Mouse (Mus musculus) midbrain, embryonic 12.5 days (tissue): ENCODE measurements around the gene Il6st. TPM values are rescaled to one million over a fixed set of nuclear protein-coding genes. Genes with fewer than 3 reads are reported as not detected.

ENCODE experiments used
- ATAC-seq: fragments of 200-750 bp; cut with Nextera tagmentation; 2 replicates; pipeline ENCODE4 v1.8.0; 2017; ENCODE audit warnings: low read depth, moderate TSS enrichment, moderate library complexity; ENCODE audit not compliant: low FRiP score
- H3K27ac ChIP-seq: fragments of 300-500 bp; sonication (generic); replicated peaks from 2 replicates; pipeline ENCODE4 v1.5.1; 2016; ENCODE audit warnings: mild to moderate bottlenecking
- H3K27me3 ChIP-seq: fragments of 300-500 bp; sonication (generic); 2 replicates; pipeline ENCODE4 v1.6.1; 2016; ENCODE audit warnings: mild to moderate bottlenecking
- H3K36me3 ChIP-seq: fragments of 300-500 bp; sonication (generic); 2 replicates; pipeline ENCODE4 v1.6.1; 2016
- H3K4me1 ChIP-seq: fragments of 300-500 bp; sonication (generic); 2 replicates; pipeline ENCODE4 v1.6.1; 2016
- H3K4me2 ChIP-seq: fragments of 300-500 bp; sonication (generic); replicated peaks from 2 replicates; pipeline ENCODE4 v1.6.1; 2016; ENCODE audit warnings: mild to moderate bottlenecking, moderate library complexity
- H3K4me3 ChIP-seq: fragments of 300-500 bp; sonication (generic); 2 replicates; pipeline ENCODE4 v1.5.1; 2016; ENCODE audit warnings: mild to moderate bottlenecking
- H3K9ac ChIP-seq: fragments of 300-500 bp; sonication (generic); replicated peaks from 2 replicates; pipeline ENCODE4 v1.6.1; 2016; ENCODE audit warnings: mild to moderate bottlenecking, moderate library complexity
- H3K9me3 ChIP-seq: fragments of 300-500 bp; sonication (generic); 2 replicates; pipeline ENCODE4 v1.6.1; 2016; ENCODE audit warnings: mild to moderate bottlenecking
- WGBS: fragments of 180-500 bp; shearing (Covaris S2); methylation state at CpG from one replicate; pipeline ENCODE4 v1.1.7; 2016; 5-methylcytosine and 5-hydroxymethylcytosine counted together
- polyA plus RNA-seq: library from polyadenylated mRNA; unstranded; fragments of >200 nt; fragmentation: Nextera tagmentation; extraction: Ambion mirVana; gene quantifications from 2 replicates; pipeline ENCODE4 v1.2.1, GENCODE M21; 2016

Il6st gene
- polyA plus RNA-seq, 1 experiment from 2014 or later = 39.5 TPM

- Histone ChIP-seq H3K9ac (no peak overlapping the region), H3K4me1 (no peaks in the 10 kb centered on the region), H3K4me2 (no peak overlapping the region), H3K27ac (no peak overlapping the region), H3K4me3 (no peak overlapping the region), H3K9me3 (no peaks in the 10 kb centered on the region), H3K36me3 (no peaks in the 10 kb centered on the region), H3K27me3 (no peaks in the 10 kb centered on the region)
- ATAC-seq = no peak
- 91% methylated on average over 15 of the region's 15 CpGs for WGBS
Measured at GRCm38 (mm10) chr13:112427521-112427920, 36.3 kb upstream of the Il6st start.

DNA sequence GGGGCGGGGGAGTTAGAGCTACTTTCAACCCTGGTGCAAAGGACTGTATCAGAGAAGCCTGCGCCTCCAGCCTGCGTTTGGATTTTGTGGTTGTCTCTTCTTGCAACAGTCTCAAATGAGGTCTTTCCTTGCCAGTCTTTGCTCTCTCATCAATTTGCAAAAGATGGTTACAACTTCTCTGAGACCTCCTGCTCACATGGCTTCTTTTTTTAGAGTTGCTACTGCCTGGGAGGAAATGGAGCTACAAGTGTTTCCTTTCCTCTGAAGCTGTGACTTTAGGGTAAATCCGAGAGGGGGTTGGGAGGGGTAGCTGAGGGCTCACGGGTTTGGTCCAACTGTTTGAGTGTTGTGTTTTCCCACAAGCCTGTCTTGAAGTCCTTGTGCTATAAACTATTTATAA lies 30.6 kb upstream of the Il6st start:
- H3K4me1 ChIP-seq = no peaks in the 10 kb centered on the region
- no peak overlapping the region for H3K4me2 ChIP-seq
- H3K36me3 ChIP-seq = no peaks in the 10 kb centered on the region
- H3K9ac ChIP-seq = no peak overlapping the region
- whole genome bisulfite sequencing = 75% methylated on average over 5 of the region's 5 CpGs
- H3K27me3 ChIP-seq = no peaks in the 10 kb centered on the region
- H3K9me3 ChIP-seq = no peaks in the 10 kb centered on the region
- H3K27ac ChIP-seq = no peak overlapping the region
- H3K4me3 ChIP-seq = no peak overlapping the region
- ATAC-seq = no peak

- WGBS = 76% methylated on average over 8 of the region's 8 CpGs
- H3K27me3 ChIP-seq = no peaks in the 10 kb centered on the region
- no peak overlapping the region for H3K4me3 ChIP-seq
- H3K9me3 ChIP-seq = no peaks in the 10 kb centered on the region
- no peak overlapping the region for H3K4me2 ChIP-seq
- no peak overlapping the region for H3K27ac ChIP-seq
- H3K9ac ChIP-seq = no peak overlapping the region
- H3K36me3 ChIP-seq = no peaks in the 10 kb centered on the region
- ATAC-seq = no peak
- peaks cover 4% of the 10 kb centered on the region; the same call in 1 of the 2 replicates for H3K4me1 ChIP-seq
Measured at GRCm38 (mm10) chr13:112435241-112436075, 28.4 kb upstream of the Il6st start.

- H3K4me3 ChIP-seq = no peak overlapping the region
- ATAC-seq = no peak
- no peaks in the 10 kb centered on the region for H3K27me3 ChIP-seq
- peaks cover 4% of the 10 kb centered on the region; the same call in 1 of the 2 replicates for H3K4me1 ChIP-seq
- H3K9ac ChIP-seq = no peak overlapping the region
- no peaks in the 10 kb centered on the region for H3K9me3 ChIP-seq
- H3K4me2 ChIP-seq = no peak overlapping the region
- no peak overlapping the region for H3K27ac ChIP-seq
- no peaks in the 10 kb centered on the region for H3K36me3 ChIP-seq
- 90% methylated on average over 7 of the region's 7 CpGs for WGBS
Measured at GRCm38 (mm10) chr13:112436288-112436687, 27.6 kb upstream of the Il6st start.

DNA sequence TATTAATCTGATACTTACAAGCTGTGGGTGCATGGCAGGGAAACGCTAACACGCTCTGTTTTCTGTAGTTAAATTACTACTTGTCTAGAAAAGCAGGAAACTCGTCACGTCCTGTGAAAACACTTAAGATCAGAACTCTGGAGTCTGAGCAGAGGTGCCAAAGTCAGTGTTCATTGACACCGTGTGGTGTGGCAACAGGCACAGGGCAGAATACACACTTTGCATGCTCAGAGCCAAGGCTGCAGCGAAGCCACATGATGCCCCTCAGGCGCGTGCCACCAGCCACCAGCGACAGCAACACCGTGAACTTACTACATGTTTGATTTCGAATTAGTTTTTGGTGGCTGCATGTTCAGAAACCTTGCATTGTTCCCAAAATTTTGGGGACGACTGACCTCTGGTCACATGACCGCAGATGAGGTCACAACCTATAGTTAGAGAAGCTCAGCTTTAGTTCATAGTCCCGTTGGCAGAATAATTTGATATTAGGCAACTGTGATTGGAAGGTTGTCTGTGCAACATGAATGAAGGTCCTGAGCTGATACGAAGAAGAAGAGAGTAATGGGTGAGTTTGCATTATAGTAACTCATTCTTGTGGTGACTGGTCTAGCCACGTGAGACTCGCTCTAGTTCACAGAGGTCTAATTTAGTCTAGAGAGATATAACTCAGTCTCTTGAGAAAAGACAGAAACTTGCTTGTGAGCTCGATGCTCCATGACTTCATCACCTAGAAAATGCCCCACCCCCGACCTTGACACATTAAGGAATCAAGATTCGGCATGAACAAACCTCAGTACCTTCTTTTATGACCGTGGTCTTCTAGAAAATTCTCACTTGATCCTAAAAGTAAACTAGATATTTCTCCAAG lies 25.6 kb upstream of the Il6st start:
- no peak for ATAC-seq
- Histone ChIP-seq H3K9me3 (no peaks in the 10 kb centered on the region), H3K27me3 (no peaks in the 10 kb centered on the region), H3K9ac (no peak overlapping the region), H3K4me1 (peaks cover 4% of the 10 kb centered on the region; the same call in 1 of the 2 replicates), H3K4me3 (no peak overlapping the region), H3K36me3 (no peaks in the 10 kb centered on the region), H3K27ac (no peak overlapping the region), H3K4me2 (no peak overlapping the region)
- WGBS = 93% methylated on average over 21 of the region's 21 CpGs

DNA sequence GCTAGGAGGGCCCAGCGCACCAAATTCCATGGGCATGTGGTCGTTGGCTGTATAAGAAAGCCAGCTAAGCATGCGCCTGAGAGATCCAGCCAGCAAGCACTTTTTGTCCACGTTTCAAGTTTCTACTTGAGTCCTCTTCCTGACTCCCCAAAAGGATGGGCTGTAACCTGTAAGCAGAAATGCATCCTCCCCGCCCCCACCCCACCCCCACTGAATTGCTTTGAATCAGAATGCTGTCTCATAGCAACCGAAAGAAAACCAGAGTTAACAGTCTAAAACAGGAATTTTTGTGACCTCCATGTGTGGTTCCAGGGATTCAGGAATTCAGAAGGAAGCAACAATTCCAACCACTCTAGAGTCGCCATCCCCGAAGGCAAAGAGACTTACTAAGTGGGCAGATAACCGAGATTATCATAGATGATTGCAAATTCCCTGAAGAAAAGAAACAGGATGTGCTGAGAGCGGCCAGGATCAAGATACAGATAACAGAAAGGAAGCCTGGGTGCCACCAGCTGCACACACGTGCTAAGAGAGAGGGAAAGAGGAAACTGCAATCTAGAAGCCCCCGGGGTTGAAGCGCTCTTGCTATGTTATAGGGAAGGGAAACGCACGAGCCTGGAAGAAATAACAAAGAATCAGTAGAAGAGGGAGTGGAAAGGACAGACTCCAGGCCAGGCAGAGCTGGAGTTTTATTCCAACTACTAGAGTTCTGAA lies 24.6 kb upstream of the Il6st start:
- H3K4me2 ChIP-seq = peak overlapping the region; percentile 40
- no peak overlapping the region for H3K9ac ChIP-seq
- no peak for ATAC-seq
- H3K27ac ChIP-seq = no peak overlapping the region
- H3K36me3 ChIP-seq = no peaks in the 10 kb centered on the region
- H3K27me3 ChIP-seq = no peaks in the 10 kb centered on the region
- peak overlapping the region; percentile 13; the same call in 1 of the 2 replicates for H3K4me3 ChIP-seq
- peaks cover 4% of the 10 kb centered on the region; the same call in 1 of the 2 replicates for H3K4me1 ChIP-seq
- no peaks in the 10 kb centered on the region for H3K9me3 ChIP-seq
- 44% methylated on average over 15 of the region's 15 CpGs for WGBS

GRCm38 (mm10) chr13:112439917-112440361 lies 23.9 kb upstream of the Il6st start:
- WGBS = 14% methylated on average over 9 of the region's 9 CpGs
- ATAC-seq = peak; percentile 65
- Histone ChIP-seq H3K4me3 (peak overlapping the region; percentile 13; the same call in 1 of the 2 replicates), H3K36me3 (no peaks in the 10 kb centered on the region), H3K9me3 (no peaks in the 10 kb centered on the region), H3K27ac (no peak overlapping the region), H3K27me3 (no peaks in the 10 kb centered on the region), H3K4me2 (peak overlapping the region; percentile 40), H3K4me1 (peaks cover 4% of the 10 kb centered on the region; the same call in 1 of the 2 replicates), H3K9ac (no peak overlapping the region)

DNA sequence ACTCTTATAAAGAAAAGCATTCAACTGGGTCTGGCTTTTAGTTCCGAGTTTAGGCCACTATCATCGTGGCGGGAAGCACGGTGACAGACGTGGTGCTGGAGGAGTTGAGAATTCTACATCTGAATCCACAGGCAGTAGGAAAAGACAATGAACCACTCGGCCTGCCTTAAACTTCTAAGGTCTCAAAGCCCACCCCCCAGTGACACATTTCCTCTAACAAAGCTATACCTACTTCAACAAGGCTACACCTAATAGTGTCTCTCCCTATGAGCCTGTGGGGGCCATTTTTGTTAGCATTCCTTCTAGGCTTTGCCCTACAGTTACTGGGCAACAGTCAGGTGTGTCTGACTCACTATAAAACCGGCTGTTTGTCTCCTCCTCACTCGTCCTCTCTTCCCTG lies 23.2 kb upstream of the Il6st start:
- H3K9ac ChIP-seq = no peak overlapping the region
- H3K36me3 ChIP-seq = no peaks in the 10 kb centered on the region
- H3K4me3 ChIP-seq = no peak overlapping the region
- H3K27me3 ChIP-seq = no peaks in the 10 kb centered on the region
- no peaks in the 10 kb centered on the region for H3K9me3 ChIP-seq
- peaks cover 4% of the 10 kb centered on the region; the same call in 1 of the 2 replicates for H3K4me1 ChIP-seq
- no peak overlapping the region for H3K4me2 ChIP-seq
- no peak overlapping the region for H3K27ac ChIP-seq
- ATAC-seq = no peak
- WGBS = 57% methylated on average over 8 of the region's 8 CpGs

DNA sequence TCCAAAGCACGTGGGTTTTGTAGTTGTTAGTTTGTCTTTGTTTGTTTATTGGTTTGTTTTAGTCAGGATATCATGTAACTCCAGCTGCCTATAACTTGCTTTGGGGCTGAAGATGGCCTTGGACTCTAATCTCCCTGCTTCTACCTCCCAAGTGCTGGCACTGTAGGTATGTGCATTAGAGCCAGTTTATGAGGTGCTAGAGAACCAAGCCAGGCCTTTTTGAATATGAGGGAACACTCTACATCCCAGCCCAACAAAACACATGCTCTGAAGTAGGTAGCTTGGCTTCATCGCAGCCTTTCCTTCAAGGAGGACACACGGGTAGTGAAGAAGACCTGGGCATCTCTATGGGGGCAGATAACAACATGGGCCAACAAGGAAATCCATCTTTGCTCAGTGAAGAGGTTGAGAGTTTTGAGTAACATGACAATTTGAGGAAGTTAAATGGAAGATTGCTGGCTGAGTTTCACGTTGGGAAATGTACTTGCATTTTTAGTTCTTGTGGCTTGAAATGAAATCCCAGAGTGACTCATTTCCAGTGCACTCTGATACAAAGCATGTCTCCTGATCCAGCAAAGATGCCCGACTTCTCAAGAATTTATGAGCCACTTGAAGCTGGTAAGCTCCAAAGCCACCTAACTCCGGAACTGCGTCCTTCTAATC lies 20.9 kb upstream of the Il6st start:
- whole genome bisulfite sequencing = 91% methylated on average over 7 of the region's 7 CpGs
- no peak for ATAC-seq
- Histone ChIP-seq H3K4me2 (no peak overlapping the region), H3K9ac (no peak overlapping the region), H3K27me3 (no peaks in the 10 kb centered on the region), H3K4me3 (no peak overlapping the region), H3K4me1 (peaks cover 4% of the 10 kb centered on the region; the same call in 1 of the 2 replicates), H3K9me3 (no peaks in the 10 kb centered on the region), H3K27ac (no peak overlapping the region), H3K36me3 (no peaks in the 10 kb centered on the region)

DNA sequence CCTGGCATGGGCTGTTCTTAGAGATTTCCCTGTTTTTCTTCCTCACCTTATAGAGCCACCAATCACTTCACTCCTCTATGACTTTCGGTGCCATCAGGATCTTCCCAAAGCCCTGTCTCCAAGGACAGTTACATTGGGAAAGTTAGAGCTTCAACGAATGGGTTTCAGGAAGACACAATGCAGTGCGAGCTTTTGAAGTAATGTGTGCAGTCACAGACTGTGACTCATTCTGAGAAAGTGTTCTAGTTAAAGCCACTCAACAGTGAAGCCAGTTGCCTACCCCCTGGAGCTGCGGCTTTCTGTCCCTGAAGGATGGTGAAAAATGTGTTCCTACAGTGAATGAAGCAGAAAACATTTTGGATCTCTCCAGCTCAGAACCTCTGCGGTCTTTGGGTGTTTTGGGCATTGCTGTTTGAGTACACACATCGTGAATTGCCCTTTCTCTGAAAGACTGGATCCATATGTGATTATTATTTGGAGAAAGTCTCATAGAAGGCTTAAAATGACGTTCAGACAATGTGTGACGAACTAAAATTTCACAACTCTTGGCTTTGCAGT lies 16.7 kb upstream of the Il6st start:
- no peak overlapping the region for H3K9ac ChIP-seq
- no peaks in the 10 kb centered on the region for H3K36me3 ChIP-seq
- H3K9me3 ChIP-seq = no peaks in the 10 kb centered on the region
- no peak overlapping the region for H3K4me2 ChIP-seq
- 85% methylated on average over 8 of the region's 8 CpGs for WGBS
- H3K4me3 ChIP-seq = no peak overlapping the region
- no peak for ATAC-seq
- H3K27ac ChIP-seq = no peak overlapping the region
- H3K4me1 ChIP-seq = no peaks in the 10 kb centered on the region
- H3K27me3 ChIP-seq = no peaks in the 10 kb centered on the region

GRCm38 (mm10) chr13:112450210-112450609 lies 13.7 kb upstream of the Il6st start:
- Histone ChIP-seq H3K27ac (no peak overlapping the region), H3K27me3 (no peaks in the 10 kb centered on the region), H3K9ac (no peak overlapping the region), H3K4me3 (no peak overlapping the region), H3K9me3 (no peaks in the 10 kb centered on the region), H3K4me2 (no peak overlapping the region), H3K36me3 (no peaks in the 10 kb centered on the region), H3K4me1 (no peaks in the 10 kb centered on the region)
- ATAC-seq = no peak
- WGBS = 80% methylated on average over 3 of the region's 3 CpGs
